In the genomic region with DNA sequence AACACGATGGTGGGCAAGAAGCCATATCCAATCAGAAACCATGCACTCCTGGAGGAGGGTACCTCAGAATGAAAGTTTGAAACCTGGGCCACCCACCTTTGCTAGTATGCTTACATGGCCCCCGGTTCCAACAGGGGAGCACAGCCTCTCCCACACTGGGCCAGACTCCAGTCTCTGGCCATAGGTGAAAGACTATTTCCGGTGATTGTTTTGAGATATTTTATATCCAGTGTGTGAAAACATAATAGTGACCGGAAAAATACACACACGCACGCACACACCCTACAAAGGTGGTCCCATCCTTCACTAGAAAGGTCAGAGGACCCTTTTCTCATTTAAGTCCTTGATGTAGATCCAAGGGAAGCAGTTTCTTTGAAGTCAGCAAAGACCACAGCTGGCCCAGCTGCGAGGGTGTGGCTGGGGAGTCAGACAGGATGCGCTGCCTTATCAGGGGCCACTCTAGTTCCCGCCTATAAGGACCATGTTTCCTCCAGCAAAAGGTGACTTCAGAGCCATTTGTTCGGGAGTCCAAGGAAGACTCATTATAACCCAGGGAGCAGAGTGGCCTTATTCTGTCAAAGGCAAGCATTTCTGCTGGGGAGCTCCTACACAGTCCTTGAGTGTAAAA, we compare ENCODE assay signal across 8 mouse cellular contexts.
A peak's percentile ranks its signal among the peaks of the same experiment; 100 is the strongest.
DNase-seq lines count a peak whose midpoint lies in the region; ATAC-seq and TF ChIP-seq lines count a peak whose summit lies in the region.

No protein-coding gene starts in this region.

- H3K9me3 ChIP-seq in G1E (replicated peaks), result no peaks in the 10 kb centered on the region
- no peaks in the 10 kb centered on the region for H3K9me3 ChIP-seq in heart, embryonic 12.5 days (replicated peaks)
- H3K9me3 ChIP-seq in limb, embryonic 15.5 days, result no peaks in the 10 kb centered on the region

- peaks cover 52% of the 10 kb centered on the region for H3K4me1 ChIP-seq in G1E (ENCODE audit: insufficient read depth, low read depth, low read length)
- H3K4me1 ChIP-seq in heart, embryonic 12.5 days (replicated peaks), result peaks cover 74% of the 10 kb centered on the region
- H3K4me1 ChIP-seq in limb, embryonic 15.5 days, result peaks cover 49% of the 10 kb centered on the region

- ATAC-seq in G1E (ENCODE audit: extremely low read depth, insufficient number of reproducible peaks, low FRiP score, poor library complexity, severe bottlenecking), result peak; percentile 28; the same call in 1 of the 2 replicates
- no peak for ATAC-seq in heart, embryonic 12.5 days (ENCODE audit: insufficient number of reproducible peaks, low FRiP score)
- ATAC-seq in limb, embryonic 15.5 days (ENCODE audit: insufficient number of reproducible peaks, low FRiP score, low TSS enrichment, low read depth), result no peak

- peak; percentile 41 for DNase-seq in gastrocnemius, adult 2 months
- no peak for DNase-seq in gastrocnemius, postnatal 4 days (ENCODE audit: low spot score in 2 of 2)
- DNase-seq in G1E (ENCODE audit: low spot score), result peak; percentile 56
- DNase-seq in Muller cell, postnatal 12 days (ENCODE audit: inconsistent ontology term), result no peak
- no peak for DNase-seq in layer of hippocampus, postnatal 25 days (ENCODE audit: extremely low spot score in 1 of 2, low spot score in 1 of 2)
- DNase-seq in right cerebral cortex, adult 2 months (ENCODE audit: low spot score in 2 of 2), result no peak

- no peak overlapping the region for H3K4me3 ChIP-seq in gastrocnemius, adult 2 months
- H3K4me3 ChIP-seq in G1E (ENCODE audit: low read depth, low read length), result no peak overlapping the region
- H3K4me3 ChIP-seq in heart, embryonic 12.5 days, result no peak overlapping the region
- no peak overlapping the region for H3K4me3 ChIP-seq in limb, embryonic 15.5 days

- intact Hi-C loops in gastrocnemius, adult 2 months (cut with DNase I), result loop anchor here (5.0 kb wide), 1 partner anchor 60 kb away; no protein-coding TSS in a partner anchor

- peak overlapping the region; percentile 50; the same call in 1 of the 2 replicates for H3K9ac ChIP-seq in heart, embryonic 12.5 days
- H3K9ac ChIP-seq in limb, embryonic 15.5 days, result no peak overlapping the region

- TF ChIP-seq CTCF in gastrocnemius, adult 2 months (IDR thresholded peaks at IDR 0.05), result no peak
- no peak for TF ChIP-seq CTCF in G1E (IDR thresholded peaks at IDR 0.05; ENCODE audit: low read depth, low read length)

- H3K36me3 ChIP-seq in G1E (replicated peaks), result no peaks in the 10 kb centered on the region
- H3K36me3 ChIP-seq in heart, embryonic 12.5 days, result no peaks in the 10 kb centered on the region
- no peaks in the 10 kb centered on the region for H3K36me3 ChIP-seq in limb, embryonic 15.5 days

- peaks cover 2% of the 10 kb centered on the region; the same call in 1 of the 2 replicates for H3K27me3 ChIP-seq in G1E (ENCODE audit: insufficient read depth, low read length)
- H3K27me3 ChIP-seq in heart, embryonic 12.5 days (replicated peaks), result no peaks in the 10 kb centered on the region
- H3K27me3 ChIP-seq in limb, embryonic 15.5 days, result no peaks in the 10 kb centered on the region

- peak overlapping the region; percentile 99 for H3K27ac ChIP-seq in gastrocnemius, adult 2 months
- peak overlapping the region; percentile 98 for H3K27ac ChIP-seq in heart, embryonic 12.5 days (ENCODE audit: poor library complexity, severe bottlenecking)
- H3K27ac ChIP-seq in limb, embryonic 15.5 days, result peak overlapping the region; percentile 94

- H3K4me2 ChIP-seq in heart, embryonic 12.5 days, result no peak overlapping the region
- no peak overlapping the region for H3K4me2 ChIP-seq in limb, embryonic 15.5 days

- 63% methylated on average over 10 of the region's 10 CpGs for WGBS in heart, embryonic 12.5 days
- 66% methylated on average over 10 of the region's 10 CpGs for WGBS in limb, embryonic 15.5 days

Comparison
In these comparisons a context has a peak if more than half of its experiments do, and no peak if none do; other contexts are left out.
1. DNase-seq: peak in gastrocnemius, adult 2 months (single experiment) and G1E (single experiment); none in gastrocnemius, postnatal 4 days (0 of 2), Muller cell, postnatal 12 days (single experiment), layer of hippocampus, postnatal 25 days (0 of 2) and right cerebral cortex, adult 2 months (0 of 2).
2. Peak in every context shown above with its lines, with median percentiles within 50 percentile points of each other: H3K27ac ChIP-seq.